Comparison of ENCODE assay signal across 11 mouse cellular contexts in genomic region chrX:49273487-49274042, GRCm38 (mm10). TPM values are rescaled to one million over a fixed set of nuclear protein-coding genes. Genes with fewer than 3 reads are reported as not detected.
A peak's percentile ranks its signal among the peaks of the same experiment; 100 is the strongest.
DNase-seq lines count a peak whose midpoint lies in the region; ATAC-seq and TF ChIP-seq lines count a peak whose summit lies in the region.
"Had no signal": no experiment of that assay in that cellular context is flagged by ENCODE, and none has a peak within 500 bp of the region (broad histone marks: within the 10 kb centered on the region; RNA-seq: fewer than 3 reads in every experiment).

No protein-coding gene starts in this region.

- intact Hi-C loops in left cerebral cortex, postnatal 25 days (cut with DNase I): no loop called here

- no peaks in the 10 kb centered on the region for H3K27me3 ChIP-seq in forebrain, postnatal 0 days (ENCODE audit: insufficient read depth, low read length)
- H3K27me3 ChIP-seq in liver, embryonic 11.5 days (replicated peaks; ENCODE audit: control insufficient read depth, insufficient read depth, low read length): no peaks in the 10 kb centered on the region
- H3K27me3 ChIP-seq: CH12.LX; lung, embryonic 15.5 days had no signal

- H3K9me3 ChIP-seq in forebrain, postnatal 0 days (ENCODE audit: low read length): no peaks in the 10 kb centered on the region
- no peaks in the 10 kb centered on the region for H3K9me3 ChIP-seq in liver, embryonic 11.5 days (ENCODE audit: control insufficient read depth, low read length)
- H3K9me3 ChIP-seq: lung, embryonic 15.5 days had no signal

- peak overlapping the region; percentile 30 for H3K4me3 ChIP-seq in forebrain, postnatal 0 days (ENCODE audit: low read depth, low read length)
- no peak overlapping the region for H3K4me3 ChIP-seq in liver, embryonic 11.5 days (ENCODE audit: low read depth, low read length)
- H3K4me3 ChIP-seq: erythroblast, embryonic 14.5 days; lung, embryonic 15.5 days had no signal

- peak; percentile 54 for ATAC-seq in forebrain, postnatal 0 days
- ATAC-seq in liver, embryonic 11.5 days (replicated peaks; ENCODE audit: low FRiP score): no peak

- H3K9ac ChIP-seq in forebrain, postnatal 0 days: peak overlapping the region; percentile 43; the same call in 1 of the 2 replicates
- no peak overlapping the region for H3K9ac ChIP-seq in liver, embryonic 11.5 days (ENCODE audit: low read depth, low read length)
- H3K9ac ChIP-seq: lung, embryonic 15.5 days had no signal

- no peak for TF ChIP-seq CTCF in forebrain, postnatal 0 days (IDR thresholded peaks at IDR 0.05; ENCODE audit: low read depth)

- H3K4me2 ChIP-seq in forebrain, postnatal 0 days (ENCODE audit: low read depth): peak overlapping the region; percentile 44
- no peak overlapping the region for H3K4me2 ChIP-seq in liver, embryonic 11.5 days
- H3K4me2 ChIP-seq: lung, embryonic 15.5 days had no signal

- peak; percentile 3 to 4 for DNase-seq in left cerebral cortex, adult 18-20 months (ENCODE audit: low spot score in 2 of 2)
- DNase-seq in left cerebral cortex, adult 11 months (ENCODE audit: low spot score): no peak
- peak; percentile 30 for DNase-seq in forebrain, postnatal 0 days
- DNase-seq in left cerebral cortex, postnatal 25 days (ENCODE audit: low spot score in 2 of 2): peak; percentile 8 to 16
- peak; percentile 5 for DNase-seq in right cerebral cortex, postnatal 4 days
- no peak for DNase-seq in heart, adult 18-20 months
- DNase-seq in liver, embryonic 11.5 days (ENCODE audit: low spot score): no peak
- DNase-seq in adrenal gland, postnatal 10 days: no peak

- 31% methylated on average over 12 of the region's 12 CpGs for WGBS in forebrain, postnatal 0 days
- 80% methylated on average over 12 of the region's 12 CpGs for WGBS in liver, embryonic 11.5 days

- H3K4me1 ChIP-seq in forebrain, postnatal 0 days (ENCODE audit: insufficient read depth): no peaks in the 10 kb centered on the region
- H3K4me1 ChIP-seq in liver, embryonic 11.5 days (replicated peaks; ENCODE audit: control insufficient read depth, insufficient read depth, low read length): no peaks in the 10 kb centered on the region
- H3K4me1 ChIP-seq: lung, embryonic 15.5 days had no signal

- 0 out of 2 replicates have a peak overlapping the region, but pooled peaks have one; percentile 9 for H3K27ac ChIP-seq in forebrain, postnatal 0 days (ENCODE audit: low read depth, low read length)
- no peak overlapping the region for H3K27ac ChIP-seq in liver, embryonic 11.5 days (ENCODE audit: low read depth, low read length)
- H3K27ac ChIP-seq: lung, embryonic 15.5 days had no signal

- no peaks in the 10 kb centered on the region for H3K36me3 ChIP-seq in forebrain, postnatal 0 days (ENCODE audit: insufficient read depth)
- no peaks in the 10 kb centered on the region for H3K36me3 ChIP-seq in liver, embryonic 11.5 days (ENCODE audit: control insufficient read depth, insufficient read depth, low read length)
- H3K36me3 ChIP-seq: lung, embryonic 15.5 days had no signal

RNA-seq across cellular contexts. Expression of gene Enox2, which starts 14.5 kb away (rescaled TPM):
- total RNA-seq in left cerebral cortex, adult 18-20 months (2021): 10 to 100 TPM in 1 of 2 experiments, 1 to 10 TPM in 1; 9.6 to 11.6 TPM
- 9.2 and 9.4 TPM in 2 replicates for total RNA-seq in forebrain, postnatal 0 days (2014; rRNA removed)
- polyA plus RNA-seq in forebrain, postnatal 0 days (2015; fragmentation: Nextera tagmentation; extraction: Ambion mirVana): 5.9 and 8.6 TPM in 2 replicates
- 10 to 100 TPM in 1 of 2 experiments, 1 to 10 TPM in 1; 9.1 to 11.1 TPM for total RNA-seq in left cerebral cortex, postnatal 25 days (2021)
- 1 to 10 TPM; 6.1 to 9.2 TPM for total RNA-seq in heart, adult 18-20 months (2021)
- 7.4 and 8.0 TPM in 2 replicates for polyA plus RNA-seq in liver, embryonic 11.5 days (2014; fragmentation: Nextera tagmentation; extraction: Ambion mirVana)
- total RNA-seq in adrenal gland, postnatal 10 days (2021): 10 to 100 TPM; 15.1 to 20.3 TPM

Comparison
In these comparisons a context has a peak if more than half of its experiments do, and no peak if none do; other contexts are left out.
1. DNase-seq: peak in left cerebral cortex, adult 18-20 months (2 of 2), forebrain, postnatal 0 days (single experiment), left cerebral cortex, postnatal 25 days (2 of 2) and right cerebral cortex, postnatal 4 days (single experiment); none in left cerebral cortex, adult 11 months (single experiment), heart, adult 18-20 months (0 of 2), liver, embryonic 11.5 days (single experiment) and adrenal gland, postnatal 10 days (single experiment).